ENCODE assay signal across 19 mouse cellular contexts in the genomic region with DNA sequence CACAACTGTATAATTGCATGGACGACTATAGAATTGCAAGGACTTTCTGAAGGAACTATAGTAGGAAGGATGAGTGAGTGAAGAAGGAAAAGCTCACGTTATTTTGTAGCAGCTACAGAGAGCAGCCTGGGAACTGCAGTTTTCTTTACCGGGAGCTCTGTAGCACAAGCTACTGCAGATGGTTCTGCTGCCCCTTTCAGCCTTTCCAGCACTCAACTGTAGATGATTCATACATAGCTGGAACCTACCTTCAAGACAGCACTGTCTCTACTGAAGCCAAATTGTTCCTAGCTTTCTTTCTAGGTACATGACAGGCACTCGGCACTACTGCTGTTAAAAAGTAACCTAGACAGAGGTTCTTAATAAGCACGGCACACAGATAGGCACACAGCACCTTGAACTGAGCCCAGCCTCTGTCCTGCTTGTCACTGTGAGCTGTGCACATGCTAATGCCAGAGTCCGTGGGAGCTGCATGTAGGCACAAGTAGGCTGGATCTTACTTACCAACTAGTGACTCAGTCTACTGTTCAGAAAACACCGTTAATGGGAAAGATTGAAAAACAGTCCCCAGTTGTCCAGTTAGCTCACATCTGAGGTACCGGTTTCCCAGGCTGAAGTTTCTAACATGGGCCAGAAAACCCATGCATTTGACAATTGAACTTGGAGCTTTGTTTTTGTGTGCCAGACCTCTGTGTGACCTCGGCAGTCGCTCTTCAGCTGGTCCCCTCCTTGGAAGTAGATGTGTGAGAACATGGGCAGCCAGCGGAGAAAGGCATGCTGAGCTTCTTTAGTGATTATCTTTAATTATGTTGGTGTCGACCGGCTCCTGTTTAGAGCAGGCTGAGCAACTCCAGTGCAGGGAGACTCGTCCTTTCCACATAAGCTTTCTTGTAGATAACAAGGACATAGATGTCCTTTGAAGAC. TPM values are rescaled to one million over a fixed set of nuclear protein-coding genes. Genes with fewer than 3 reads are reported as not detected.
DNase-seq lines count a peak whose midpoint lies in the region; ATAC-seq and TF ChIP-seq lines count a peak whose summit lies in the region.
"Had no signal": no experiment of that assay in that cellular context is flagged by ENCODE, and none has a peak within 500 bp of the region (broad histone marks: within the 10 kb centered on the region; RNA-seq: fewer than 3 reads in every experiment).

No protein-coding gene starts in this region.

- H3K4me2 ChIP-seq in midbrain, embryonic 15.5 days: no peak overlapping the region
- H3K4me2 ChIP-seq in forebrain, embryonic 16.5 days (ENCODE audit: low read length): no peak overlapping the region
- H3K4me2 ChIP-seq: limb, embryonic 13.5 days; midbrain, embryonic 11.5 days had no signal

- H3K9ac ChIP-seq in midbrain, embryonic 15.5 days: no peak overlapping the region
- no peak overlapping the region for H3K9ac ChIP-seq in forebrain, embryonic 16.5 days (replicated peaks; ENCODE audit: low read depth, low read length)
- H3K9ac ChIP-seq: forebrain, postnatal 0 days; limb, embryonic 13.5 days had no signal

- no peak for TF ChIP-seq CTCF in kidney, adult 2 months (conservative IDR thresholded peaks at IDR 0.05; ENCODE audit: insufficient read depth, insufficient read length, low read depth, low read length)

- TF ChIP-seq POLR2A in kidney, adult 2 months (IDR thresholded peaks at IDR 0.05; ENCODE audit: low read depth, low read length): no peak

- DNase-seq in frontal cortex, postnatal 36 days (ENCODE audit: low spot score in 2 of 2): peak; percentile 11 to 31
- DNase-seq in frontal cortex, postnatal 25 days (ENCODE audit: low spot score in 2 of 2): no peak
- DNase-seq in kidney, adult 2 months: peak; percentile 31
- no peak for DNase-seq in kidney, adult 11 months
- DNase-seq in midbrain, embryonic 10.5 days (ENCODE audit: low spot score): no peak
- DNase-seq in telencephalon, adult 2 months (ENCODE audit: low read depth, low spot score): peak; percentile 55
- DNase-seq: cerebellum, adult 8-10 months; forebrain, postnatal 0 days; layer of hippocampus, postnatal 36 days; lung, postnatal 10 days; spleen, adult 18-20 months; thymus, postnatal 36 days had no signal

- WGBS in kidney, adult 2 months: 39% methylated on average over 14 of the region's 14 CpGs
- WGBS in midbrain, embryonic 10.5 days: 75% methylated on average over 14 of the region's 14 CpGs
- 64% methylated on average over 14 of the region's 14 CpGs for WGBS in midbrain, embryonic 15.5 days
- WGBS in forebrain, embryonic 16.5 days: 47% methylated on average over 14 of the region's 14 CpGs

- H3K27me3 ChIP-seq in kidney, adult 2 months (replicated peaks; ENCODE audit: control insufficient read depth, insufficient read depth, low read length): no peaks in the 10 kb centered on the region
- H3K27me3 ChIP-seq in midbrain, embryonic 10.5 days (ENCODE audit: low read depth, poor library complexity, severe bottlenecking): no peaks in the 10 kb centered on the region
- H3K27me3 ChIP-seq in midbrain, embryonic 15.5 days (replicated peaks): no peaks in the 10 kb centered on the region
- no peaks in the 10 kb centered on the region for H3K27me3 ChIP-seq in forebrain, embryonic 16.5 days (replicated peaks; ENCODE audit: control insufficient read depth, insufficient read depth, low read length)
- H3K27me3 ChIP-seq: limb, embryonic 13.5 days had no signal

- no peak overlapping the region for H3K4me3 ChIP-seq in kidney, adult 2 months (ENCODE audit: insufficient read depth, low read depth, low read length)
- no peak overlapping the region for H3K4me3 ChIP-seq in midbrain, embryonic 10.5 days
- H3K4me3 ChIP-seq in midbrain, embryonic 15.5 days: no peak overlapping the region
- H3K4me3 ChIP-seq in forebrain, embryonic 16.5 days (replicated peaks; ENCODE audit: low read length): no peak overlapping the region
- H3K4me3 ChIP-seq: limb, embryonic 13.5 days; myocyte had no signal

- no peaks in the 10 kb centered on the region for H3K9me3 ChIP-seq in midbrain, embryonic 10.5 days (replicated peaks)
- no peaks in the 10 kb centered on the region for H3K9me3 ChIP-seq in midbrain, embryonic 15.5 days
- no peaks in the 10 kb centered on the region for H3K9me3 ChIP-seq in forebrain, embryonic 16.5 days (ENCODE audit: control insufficient read depth, low read length)
- H3K9me3 ChIP-seq: limb, embryonic 13.5 days had no signal

- H3K4me1 ChIP-seq in kidney, adult 2 months (ENCODE audit: control insufficient read depth, insufficient read depth, low read length): no peaks in the 10 kb centered on the region
- H3K4me1 ChIP-seq in midbrain, embryonic 10.5 days: peaks cover 10% of the 10 kb centered on the region; the same call in 1 of the 2 replicates
- H3K4me1 ChIP-seq in midbrain, embryonic 15.5 days: no peaks in the 10 kb centered on the region
- H3K4me1 ChIP-seq in forebrain, embryonic 16.5 days (replicated peaks; ENCODE audit: control insufficient read depth, insufficient read depth, low read length): peaks cover 6% of the 10 kb centered on the region; the same call in 1 of the 2 replicates

- ATAC-seq in midbrain, embryonic 15.5 days (replicated peaks): no peak
- no peak for ATAC-seq in forebrain, embryonic 16.5 days
- ATAC-seq: forebrain, postnatal 0 days; hindbrain, postnatal 0 days had no signal

- no peak overlapping the region for H3K27ac ChIP-seq in kidney, adult 2 months (ENCODE audit: insufficient read depth, low read depth, low read length)
- H3K27ac ChIP-seq in midbrain, embryonic 10.5 days (replicated peaks): 0 out of 2 replicates have a peak overlapping the region, but pooled peaks have one; percentile 5
- H3K27ac ChIP-seq in midbrain, embryonic 15.5 days: no peak overlapping the region
- H3K27ac ChIP-seq in forebrain, embryonic 16.5 days (ENCODE audit: low read length): no peak overlapping the region
- H3K27ac ChIP-seq: hindbrain, postnatal 0 days; limb, embryonic 13.5 days; stomach, postnatal 0 days had no signal

- H3K36me3 ChIP-seq in kidney, adult 2 months (ENCODE audit: control insufficient read depth, insufficient read depth, low read length): no peaks in the 10 kb centered on the region
- no peaks in the 10 kb centered on the region for H3K36me3 ChIP-seq in midbrain, embryonic 10.5 days
- no peaks in the 10 kb centered on the region for H3K36me3 ChIP-seq in midbrain, embryonic 15.5 days (replicated peaks)
- no peaks in the 10 kb centered on the region for H3K36me3 ChIP-seq in forebrain, embryonic 16.5 days (ENCODE audit: control insufficient read depth, insufficient read depth)
- H3K36me3 ChIP-seq: limb, embryonic 13.5 days had no signal

RNA-seq across cellular contexts. Expression of a gene that starts 38.4 kb away (rescaled TPM):
- polyA plus RNA-seq in kidney, adult 2 months (2012; rRNA removed): 22.9 and 28.8 TPM in 2 replicates
- polyA plus RNA-seq in midbrain, embryonic 10.5 days (2016; fragmentation: Nextera tagmentation; extraction: Ambion mirVana): 43.2 and 47.5 TPM in 2 replicates
- 25.4 and 27.7 TPM in 2 replicates for polyA plus RNA-seq in midbrain, embryonic 15.5 days (2015; fragmentation: Nextera tagmentation; extraction: Ambion mirVana)
- 20.8 and 23.5 TPM in 2 replicates for polyA plus RNA-seq in forebrain, embryonic 16.5 days (2015; fragmentation: Nextera tagmentation; extraction: Ambion mirVana)

Comparison
In these comparisons a context has a peak if more than half of its experiments do, and no peak if none do; other contexts are left out.
1. DNase-seq: peak in frontal cortex, postnatal 36 days (2 of 2), kidney, adult 2 months (single experiment) and telencephalon, adult 2 months (single experiment); none in frontal cortex, postnatal 25 days (0 of 2), kidney, adult 11 months (single experiment) and midbrain, embryonic 10.5 days (single experiment).